13 mouse cellular contexts compared by ENCODE assay signal in the genomic region with DNA sequence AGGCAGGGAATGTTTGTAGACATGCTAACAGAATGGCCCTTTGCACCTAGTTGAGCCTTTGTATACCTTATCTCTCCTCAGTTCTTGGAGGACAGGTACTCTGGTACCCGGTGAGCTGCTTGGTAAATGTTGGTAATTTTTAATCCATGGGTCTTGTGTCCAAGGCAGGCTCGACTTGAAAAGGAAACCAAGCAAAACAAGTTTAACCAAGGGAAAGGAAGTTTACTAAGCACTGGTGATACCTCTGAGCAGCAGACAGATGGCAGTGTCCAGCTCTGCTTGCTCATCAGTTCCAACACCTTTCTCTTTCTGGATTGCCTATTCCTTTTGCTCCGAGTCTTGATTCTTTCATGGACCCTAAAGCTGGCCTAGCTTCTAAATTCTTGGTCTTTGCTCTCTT. TPM values are rescaled to one million over a fixed set of nuclear protein-coding genes. Genes with fewer than 3 reads are reported as not detected.
DNase-seq lines count a peak whose midpoint lies in the region; ATAC-seq and TF ChIP-seq lines count a peak whose summit lies in the region.
"Had no signal": no experiment of that assay in that cellular context is flagged by ENCODE, and none has a peak within 500 bp of the region (broad histone marks: within the 10 kb centered on the region; RNA-seq: fewer than 3 reads in every experiment).

No protein-coding gene starts in this region.

- WGBS in forebrain, postnatal 0 days, result 65% methylated on average over 3 of the region's 3 CpGs
- WGBS in forebrain, embryonic 12.5 days, result 79% methylated on average over 3 of the region's 3 CpGs
- 57% methylated on average over 3 of the region's 3 CpGs for WGBS in hindbrain, embryonic 11.5 days

- no peak overlapping the region for H3K4me3 ChIP-seq in forebrain, postnatal 0 days (ENCODE audit: low read depth, low read length)
- no peak overlapping the region for H3K4me3 ChIP-seq in forebrain, embryonic 12.5 days (replicated peaks)
- H3K4me3 ChIP-seq in megakaryocyte, embryonic 14.5 days (replicated peaks), result peak overlapping the region; percentile 83
- H3K4me3 ChIP-seq in hindbrain, embryonic 11.5 days (ENCODE audit: low read depth, low read length), result no peak overlapping the region
- H3K4me3 ChIP-seq: heart, embryonic 13.5 days had no signal

- peaks cover 18% of the 10 kb centered on the region for H3K4me1 ChIP-seq in forebrain, postnatal 0 days (ENCODE audit: insufficient read depth)
- H3K4me1 ChIP-seq in forebrain, embryonic 12.5 days, result peaks cover 33% of the 10 kb centered on the region
- peaks cover 55% of the 10 kb centered on the region for H3K4me1 ChIP-seq in megakaryocyte, embryonic 14.5 days
- H3K4me1 ChIP-seq in hindbrain, embryonic 11.5 days (replicated peaks; ENCODE audit: control insufficient read depth, insufficient read depth, low read length), result peaks cover 4% of the 10 kb centered on the region

- H3K27me3 ChIP-seq in forebrain, postnatal 0 days (ENCODE audit: insufficient read depth, low read length), result no peaks in the 10 kb centered on the region
- H3K27me3 ChIP-seq in forebrain, embryonic 12.5 days, result no peaks in the 10 kb centered on the region
- H3K27me3 ChIP-seq in megakaryocyte, embryonic 14.5 days (replicated peaks), result no peaks in the 10 kb centered on the region
- H3K27me3 ChIP-seq in splenic B cell, adult 2 months (ENCODE audit: control insufficient read depth, insufficient read depth, low read length, poor library complexity, severe bottlenecking), result no peaks in the 10 kb centered on the region
- no peaks in the 10 kb centered on the region for H3K27me3 ChIP-seq in hindbrain, embryonic 11.5 days (ENCODE audit: control insufficient read depth, insufficient read depth, low read length)
- H3K27me3 ChIP-seq: heart, embryonic 13.5 days; Patski had no signal

- ATAC-seq in forebrain, postnatal 0 days, result no peak
- ATAC-seq in forebrain, embryonic 12.5 days (ENCODE audit: low FRiP score), result no peak
- ATAC-seq in megakaryocyte, adult 5-6 weeks (ENCODE audit: poor library complexity, severe bottlenecking), result no peak
- no peak for ATAC-seq in hindbrain, embryonic 11.5 days (ENCODE audit: low FRiP score)
- ATAC-seq: Patski had no signal

- no peaks in the 10 kb centered on the region for H3K9me3 ChIP-seq in forebrain, postnatal 0 days (ENCODE audit: low read length)
- no peaks in the 10 kb centered on the region for H3K9me3 ChIP-seq in forebrain, embryonic 12.5 days
- H3K9me3 ChIP-seq in megakaryocyte, embryonic 14.5 days, result no peaks in the 10 kb centered on the region
- H3K9me3 ChIP-seq in hindbrain, embryonic 11.5 days (ENCODE audit: control insufficient read depth, low read length), result no peaks in the 10 kb centered on the region
- H3K9me3 ChIP-seq: heart, embryonic 13.5 days had no signal

- H3K27ac ChIP-seq in forebrain, postnatal 0 days (ENCODE audit: low read depth, low read length), result no peak overlapping the region
- H3K27ac ChIP-seq in forebrain, embryonic 12.5 days, result no peak overlapping the region
- H3K27ac ChIP-seq in hindbrain, embryonic 11.5 days (ENCODE audit: low read depth, low read length), result no peak overlapping the region
- H3K27ac ChIP-seq: heart, embryonic 13.5 days had no signal

- peak; percentile 65 for TF ChIP-seq CTCF in forebrain, postnatal 0 days (IDR thresholded peaks at IDR 0.05; ENCODE audit: low read depth)
- TF ChIP-seq CTCF in brain, embryonic 14.5 days (IDR thresholded peaks at IDR 0.05; ENCODE audit: borderline replicate concordance, extremely low read depth, insufficient read depth, insufficient read length), result peak; percentile 58; the same call in 1 of the 2 replicates

- H3K4me2 ChIP-seq in forebrain, postnatal 0 days (ENCODE audit: low read depth), result no peak overlapping the region
- H3K4me2 ChIP-seq in forebrain, embryonic 12.5 days, result no peak overlapping the region
- H3K4me2 ChIP-seq in hindbrain, embryonic 11.5 days (replicated peaks; ENCODE audit: low read depth, low read length), result no peak overlapping the region
- H3K4me2 ChIP-seq: heart, embryonic 13.5 days had no signal

- no peak overlapping the region for H3K9ac ChIP-seq in forebrain, postnatal 0 days
- H3K9ac ChIP-seq in forebrain, embryonic 12.5 days, result no peak overlapping the region
- no peak overlapping the region for H3K9ac ChIP-seq in hindbrain, embryonic 11.5 days (ENCODE audit: low read depth, low read length)
- H3K9ac ChIP-seq: heart, embryonic 13.5 days had no signal

- TF ChIP-seq POLR2A in brain, embryonic 14.5 days (IDR thresholded peaks at IDR 0.05; ENCODE audit: borderline replicate concordance, extremely low read depth, insufficient read depth, insufficient read length, poor library complexity, severe bottlenecking), result no peak

- H3K36me3 ChIP-seq in forebrain, postnatal 0 days (ENCODE audit: insufficient read depth), result peaks cover 34% of the 10 kb centered on the region
- peaks cover 40% of the 10 kb centered on the region for H3K36me3 ChIP-seq in forebrain, embryonic 12.5 days (replicated peaks)
- peaks cover 63% of the 10 kb centered on the region for H3K36me3 ChIP-seq in megakaryocyte, embryonic 14.5 days (replicated peaks; ENCODE audit: low read length)
- H3K36me3 ChIP-seq in splenic B cell, adult 2 months (ENCODE audit: control insufficient read depth, insufficient read depth, low read length, poor library complexity, severe bottlenecking), result peaks cover 18% of the 10 kb centered on the region
- peaks cover 13% of the 10 kb centered on the region for H3K36me3 ChIP-seq in hindbrain, embryonic 11.5 days (ENCODE audit: control insufficient read depth, insufficient read depth, low read length)

- DNase-seq in forebrain, postnatal 0 days, result peak; percentile 26
- DNase-seq in brain, embryonic 14.5 days (ENCODE audit: low read depth), result peak; percentile 22
- DNase-seq in splenic B cell, adult 2 months (ENCODE audit: low read depth, low spot score), result peak; percentile 39
- DNase-seq in right cerebral cortex, postnatal 14 days, result no peak
- DNase-seq in hindbrain, embryonic 11.5 days (ENCODE audit: low spot score), result no peak
- DNase-seq: cerebellum, adult 18-20 months; right cerebral cortex, postnatal 4 days had no signal

RNA-seq across cellular contexts. Expression of gene Eif4e2, which starts 4.2 kb away (rescaled TPM):
- total RNA-seq in forebrain, postnatal 0 days (2014; rRNA removed), result 71.5 and 81.7 TPM in 2 replicates
- 77.6 and 87.5 TPM in 2 replicates for polyA plus RNA-seq in forebrain, postnatal 0 days (2015; fragmentation: Nextera tagmentation; extraction: Ambion mirVana)
- polyA plus RNA-seq in forebrain, embryonic 12.5 days (2016; fragmentation: Nextera tagmentation; extraction: Ambion mirVana), result 134 and 137 TPM in 2 replicates
- 21.2 and 24.1 TPM in 2 replicates for polyA plus RNA-seq in megakaryocyte, embryonic 14.5 days (2012; ENCODE audit: insufficient read depth, low replicate concordance)
- total RNA-seq in megakaryocyte, adult 5-6 weeks (2015), result 75.9 and 81.3 TPM in 2 replicates
- 118 and 156 TPM in 2 replicates for total RNA-seq in megakaryocyte, adult 5-6 weeks (2017)
- 52.7 and 79.7 TPM in 2 replicates for polyA plus RNA-seq in brain, embryonic 14.5 days (2012; rRNA removed)
- polyA plus RNA-seq in hindbrain, embryonic 11.5 days (2014; fragmentation: Nextera tagmentation; extraction: Ambion mirVana), result 132 and 134 TPM in 2 replicates

RNA-seq across cellular contexts. Expression of gene Chrng, which starts 13.5 kb away (rescaled TPM):
- not detected in 2 replicates for total RNA-seq in forebrain, postnatal 0 days (2014; rRNA removed)
- not detected in 2 replicates for polyA plus RNA-seq in forebrain, postnatal 0 days (2015; fragmentation: Nextera tagmentation; extraction: Ambion mirVana)
- polyA plus RNA-seq in forebrain, embryonic 12.5 days (2016; fragmentation: Nextera tagmentation; extraction: Ambion mirVana), result not detected in 2 replicates
- not detected in 2 replicates for polyA plus RNA-seq in megakaryocyte, embryonic 14.5 days (2012; ENCODE audit: insufficient read depth, low replicate concordance)
- not detected in 2 replicates for total RNA-seq in megakaryocyte, adult 5-6 weeks (2015)
- not detected in 2 replicates for total RNA-seq in megakaryocyte, adult 5-6 weeks (2017)
- 0.16 and 0.85 TPM in 2 replicates for polyA plus RNA-seq in brain, embryonic 14.5 days (2012; rRNA removed)
- 0.73 and 1.0 TPM in 2 replicates for polyA plus RNA-seq in hindbrain, embryonic 11.5 days (2014; fragmentation: Nextera tagmentation; extraction: Ambion mirVana)
- total RNA-seq: left cerebral cortex, postnatal 36 days had no signal
- polyA plus RNA-seq: Patski had no signal

RNA-seq across cellular contexts. Expression of gene Chrnd, which starts 27.5 kb away (rescaled TPM):
- total RNA-seq in forebrain, postnatal 0 days (2014; rRNA removed), result not detected in 2 replicates
- not detected in 2 replicates for polyA plus RNA-seq in forebrain, postnatal 0 days (2015; fragmentation: Nextera tagmentation; extraction: Ambion mirVana)
- 0.10 TPM in 1 of 2 replicates, not detected in the other for polyA plus RNA-seq in forebrain, embryonic 12.5 days (2016; fragmentation: Nextera tagmentation; extraction: Ambion mirVana)
- polyA plus RNA-seq in megakaryocyte, embryonic 14.5 days (2012; ENCODE audit: insufficient read depth, low replicate concordance), result not detected in 2 replicates
- total RNA-seq in megakaryocyte, adult 5-6 weeks (2015), result not detected in 2 replicates
- not detected in 2 replicates for total RNA-seq in megakaryocyte, adult 5-6 weeks (2017)
- 0.07 and 0.14 TPM in 2 replicates for polyA plus RNA-seq in brain, embryonic 14.5 days (2012; rRNA removed)
- polyA plus RNA-seq in hindbrain, embryonic 11.5 days (2014; fragmentation: Nextera tagmentation; extraction: Ambion mirVana), result 0.47 TPM in 1 of 2 replicates, not detected in the other
- total RNA-seq: left cerebral cortex, postnatal 36 days had no signal
- polyA plus RNA-seq: heart, embryonic 13.5 days; Patski had no signal

RNA-seq across cellular contexts. Expression of gene Prss56, which starts 34.8 kb away (rescaled TPM):
- total RNA-seq in forebrain, postnatal 0 days (2014; rRNA removed), result 3.1 and 4.0 TPM in 2 replicates
- 2.5 and 4.3 TPM in 2 replicates for polyA plus RNA-seq in forebrain, postnatal 0 days (2015; fragmentation: Nextera tagmentation; extraction: Ambion mirVana)
- not detected in 2 replicates for polyA plus RNA-seq in forebrain, embryonic 12.5 days (2016; fragmentation: Nextera tagmentation; extraction: Ambion mirVana)
- polyA plus RNA-seq in megakaryocyte, embryonic 14.5 days (2012; ENCODE audit: insufficient read depth, low replicate concordance), result not detected in 2 replicates
- total RNA-seq in megakaryocyte, adult 5-6 weeks (2015), result not detected in 2 replicates
- not detected in 2 replicates for total RNA-seq in megakaryocyte, adult 5-6 weeks (2017)
- 0.28 and 1.3 TPM in 2 replicates for polyA plus RNA-seq in brain, embryonic 14.5 days (2012; rRNA removed)
- 1.9 and 3.3 TPM in 2 replicates for polyA plus RNA-seq in hindbrain, embryonic 11.5 days (2014; fragmentation: Nextera tagmentation; extraction: Ambion mirVana)

RNA-seq across cellular contexts. Expression of gene Efhd1, which starts 46.2 kb away (rescaled TPM):
- 1.3 TPM in 2 replicates for total RNA-seq in forebrain, postnatal 0 days (2014; rRNA removed)
- 1.9 and 2.2 TPM in 2 replicates for polyA plus RNA-seq in forebrain, postnatal 0 days (2015; fragmentation: Nextera tagmentation; extraction: Ambion mirVana)
- 1.5 and 1.6 TPM in 2 replicates for polyA plus RNA-seq in forebrain, embryonic 12.5 days (2016; fragmentation: Nextera tagmentation; extraction: Ambion mirVana)
- 0.10 TPM in 1 of 2 replicates, not detected in the other for polyA plus RNA-seq in megakaryocyte, embryonic 14.5 days (2012; ENCODE audit: insufficient read depth, low replicate concordance)
- total RNA-seq in megakaryocyte, adult 5-6 weeks (2015), result 0.07 TPM in 1 of 2 replicates, not detected in the other
- total RNA-seq in megakaryocyte, adult 5-6 weeks (2017), result not detected in 2 replicates
- 1.2 and 1.5 TPM in 2 replicates for polyA plus RNA-seq in brain, embryonic 14.5 days (2012; rRNA removed)
- polyA plus RNA-seq in hindbrain, embryonic 11.5 days (2014; fragmentation: Nextera tagmentation; extraction: Ambion mirVana), result 0.14 and 0.52 TPM in 2 replicates

Comparison
In these comparisons a context has a peak if more than half of its experiments do, and no peak if none do; other contexts are left out.
1. DNase-seq: peak in forebrain, postnatal 0 days (single experiment), brain, embryonic 14.5 days (single experiment) and splenic B cell, adult 2 months (single experiment); none in right cerebral cortex, postnatal 14 days (single experiment) and hindbrain, embryonic 11.5 days (single experiment).